Mouse (Mus musculus): ENCODE data around the gene Tbrg4. TPM values are rescaled to one million over a fixed set of nuclear protein-coding genes. Genes with fewer than 3 reads are reported as not detected.
A peak's percentile ranks its signal among the peaks of the same experiment; 100 is the strongest.

The Tbrg4 gene
- polyA plus RNA-seq, 1 experiment from 2014 or later: 80.0 TPM

DNA sequence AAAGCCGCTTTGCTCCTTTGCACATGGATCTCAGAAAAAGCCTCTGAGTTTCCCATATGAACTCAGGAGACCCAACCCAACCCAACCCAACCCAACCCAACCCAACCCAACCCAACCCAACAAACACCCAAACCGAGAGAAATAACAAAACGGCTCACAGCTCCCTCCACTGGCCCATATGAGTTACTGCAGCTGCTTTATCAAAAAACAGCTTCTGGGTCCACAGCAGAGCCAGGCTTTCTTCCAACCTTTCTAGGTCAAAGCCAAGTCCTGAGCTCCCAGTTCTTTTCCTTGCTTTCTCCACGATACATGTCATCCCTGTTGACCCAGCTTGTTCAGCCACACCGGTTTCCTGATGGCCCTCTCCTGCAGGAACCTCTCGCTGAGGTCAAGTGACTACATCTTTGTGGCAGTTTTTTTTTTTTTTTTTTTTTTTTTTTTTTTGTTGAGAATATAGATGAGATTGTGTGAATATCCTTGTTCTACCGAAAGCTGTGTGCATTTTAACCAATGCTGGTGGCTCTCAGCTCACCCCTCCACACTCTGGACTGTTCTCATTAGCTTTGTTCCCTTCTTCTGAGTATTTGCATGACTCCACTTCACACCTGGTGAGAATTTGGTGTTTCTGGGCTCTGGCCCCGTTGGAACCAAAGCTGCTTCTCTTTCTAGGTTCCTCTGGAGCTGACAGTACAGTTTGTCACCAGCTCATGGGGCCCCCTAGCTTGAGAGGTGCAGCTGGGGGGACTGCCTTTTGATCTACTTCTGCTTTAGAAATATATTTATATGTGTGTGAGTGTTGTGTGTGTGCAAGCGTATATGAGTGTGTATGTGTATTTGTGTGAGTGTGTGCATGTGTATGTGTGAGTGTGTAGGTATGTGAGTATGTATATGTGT, 22.2 kb upstream of the Tbrg4 start:
- H3K4me3 ChIP-seq: no peak overlapping the region
- DNase-seq (ENCODE audit: extremely low spot score, low spot score): no peak
- H3K27me3 ChIP-seq (ENCODE audit: poor library complexity, severe bottlenecking): no peaks in the 10 kb centered on the region
- H3K4me1 ChIP-seq: no peaks in the 10 kb centered on the region
- H3K9me3 ChIP-seq: no peaks in the 10 kb centered on the region
- WGBS: 62% methylated on average over 9 of the region's 9 CpGs
- no peaks in the 10 kb centered on the region for H3K36me3 ChIP-seq (replicated peaks)
- no peak overlapping the region for H3K27ac ChIP-seq

GRCm38 (mm10) chr11:6644566-6644965, 18.7 kb upstream of the Tbrg4 start:
- Histone ChIP-seq H3K27me3 (ENCODE audit: poor library complexity, severe bottlenecking) (no peaks in the 10 kb centered on the region), H3K27ac (no peak overlapping the region), H3K36me3 (replicated peaks) (no peaks in the 10 kb centered on the region), H3K4me3 (no peak overlapping the region), H3K4me1 (no peaks in the 10 kb centered on the region), H3K9me3 (no peaks in the 10 kb centered on the region)
- DNase-seq (ENCODE audit: extremely low spot score, low spot score): no peak
- 85% methylated on average over 6 of the region's 6 CpGs for WGBS

- no peak for DNase-seq (ENCODE audit: extremely low spot score, low spot score)
- Histone ChIP-seq H3K4me3 (no peak overlapping the region), H3K27me3 (ENCODE audit: poor library complexity, severe bottlenecking) (no peaks in the 10 kb centered on the region), H3K36me3 (replicated peaks) (no peaks in the 10 kb centered on the region), H3K9me3 (no peaks in the 10 kb centered on the region), H3K4me1 (no peaks in the 10 kb centered on the region), H3K27ac (no peak overlapping the region)
- WGBS: 75% methylated on average over 6 of the region's 6 CpGs
Observed at GRCm38 (mm10) chr11:6639072-6639471, 13.2 kb upstream of the Tbrg4 start.

DNA sequence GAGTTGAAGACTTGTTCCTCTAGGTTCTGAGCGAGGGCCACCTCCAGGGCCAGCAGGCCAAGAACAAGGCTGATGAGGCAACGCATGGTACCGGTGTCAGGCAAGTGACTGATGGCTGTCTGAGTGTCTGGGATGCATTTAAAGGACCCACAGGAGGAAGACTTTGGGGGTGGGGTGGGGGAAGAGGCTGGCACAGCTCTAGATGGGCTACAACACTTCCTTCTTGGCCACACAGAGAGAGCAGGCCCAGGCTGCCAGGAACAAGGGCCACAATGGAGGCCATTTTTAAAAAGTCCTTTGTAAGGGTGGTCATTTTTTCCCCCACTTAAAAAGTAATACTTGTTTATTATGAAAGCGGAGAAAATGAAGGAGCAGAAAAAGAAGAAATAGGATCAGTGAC, 12.7 kb upstream of the Tbrg4 start, which contains the start of gene Wap:
TSS of gene Wap (minus strand) at position 101 of the 400 bp plus-strand sequence.
- no peak within 1 kb of the TSS for H3K4me3 ChIP-seq
- 88% methylated on average over 4 of the region's 4 CpGs for WGBS
- H3K27me3 ChIP-seq (ENCODE audit: poor library complexity, severe bottlenecking): no peaks in the 10 kb centered on the region
- H3K36me3 ChIP-seq (replicated peaks): no peaks in the 10 kb centered on the region
- H3K9me3 ChIP-seq: no peaks in the 10 kb centered on the region
- H3K4me1 ChIP-seq: no peaks in the 10 kb centered on the region
- H3K27ac ChIP-seq: no peak within 1 kb of the TSS
- DNase-seq (ENCODE audit: extremely low spot score, low spot score): no peak

DNA sequence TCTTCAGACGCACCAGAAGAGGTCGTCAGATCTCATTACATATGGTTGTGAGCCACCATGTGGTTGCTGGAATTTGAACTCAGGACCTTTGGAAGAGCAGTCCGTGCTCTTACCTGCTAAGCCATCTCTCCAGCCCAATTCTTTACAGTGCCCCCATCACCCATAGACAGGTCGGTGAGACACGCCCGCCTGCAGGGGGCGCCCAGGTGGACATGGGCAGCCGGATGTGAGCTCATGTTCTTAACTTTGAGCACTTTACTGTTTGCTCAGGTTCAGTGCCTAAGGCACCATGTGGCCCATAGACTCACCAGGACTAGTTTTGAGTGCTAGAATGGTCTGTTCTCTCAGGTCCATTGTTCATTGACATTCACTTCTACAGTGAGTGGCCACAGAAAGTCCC, 10.3 kb upstream of the Tbrg4 start:
- Histone ChIP-seq H3K9me3 (no peaks in the 10 kb centered on the region), H3K27me3 (ENCODE audit: poor library complexity, severe bottlenecking) (no peaks in the 10 kb centered on the region), H3K4me3 (no peak overlapping the region), H3K4me1 (no peaks in the 10 kb centered on the region), H3K36me3 (replicated peaks) (no peaks in the 10 kb centered on the region), H3K27ac (no peak overlapping the region)
- no peak for DNase-seq (ENCODE audit: extremely low spot score, low spot score)
- 74% methylated on average over 8 of the region's 8 CpGs for WGBS

DNA sequence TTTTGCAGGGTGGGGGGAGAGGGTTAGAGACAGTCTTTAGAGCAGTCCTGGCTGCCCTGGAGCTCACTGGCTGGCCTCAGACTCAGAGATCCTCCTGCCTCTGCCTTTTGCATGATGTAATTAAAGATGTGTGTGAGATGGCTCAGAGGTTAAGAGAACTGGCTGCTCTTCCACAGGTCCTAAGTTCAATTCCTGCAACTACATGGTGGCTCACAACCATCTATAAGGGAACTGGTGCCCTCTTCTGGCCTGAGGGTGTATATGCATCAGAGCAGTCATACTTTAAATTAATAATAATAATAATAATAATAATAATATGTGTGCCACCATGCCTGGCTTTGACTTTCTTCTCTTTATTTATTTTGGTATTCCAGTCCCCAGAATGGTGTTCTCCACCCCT, 3.8 kb upstream of the Tbrg4 start:
- no peak for DNase-seq (ENCODE audit: extremely low spot score, low spot score)
- no peak overlapping the region for H3K27ac ChIP-seq
- H3K27me3 ChIP-seq (ENCODE audit: poor library complexity, severe bottlenecking): no peaks in the 10 kb centered on the region
- peaks cover 3% of the 10 kb centered on the region for H3K36me3 ChIP-seq (replicated peaks)
- H3K9me3 ChIP-seq: no peaks in the 10 kb centered on the region
- no peak overlapping the region for H3K4me3 ChIP-seq
- peaks cover 13% of the 10 kb centered on the region for H3K4me1 ChIP-seq

GRCm38 (mm10) chr11:6628568-6628967, 2.7 kb upstream of the Tbrg4 start:
- Histone ChIP-seq H3K9me3 (no peaks in the 10 kb centered on the region), H3K4me1 (peaks cover 24% of the 10 kb centered on the region), H3K27me3 (ENCODE audit: poor library complexity, severe bottlenecking) (no peaks in the 10 kb centered on the region), H3K27ac (no peak overlapping the region), H3K4me3 (no peak overlapping the region), H3K36me3 (replicated peaks) (peaks cover 13% of the 10 kb centered on the region)
- 31% methylated on average over 4 of the region's 4 CpGs for WGBS
- peak; percentile 59 for DNase-seq (ENCODE audit: extremely low spot score, low spot score)

- WGBS: 95% methylated on average over 4 of the region's 4 CpGs
- DNase-seq (ENCODE audit: extremely low spot score, low spot score): no peak
- no peaks in the 10 kb centered on the region for H3K27me3 ChIP-seq (ENCODE audit: poor library complexity, severe bottlenecking)
Observed at GRCm38 (mm10) chr11:6627731-6628130, 1.9 kb upstream of the Tbrg4 start.

DNA sequence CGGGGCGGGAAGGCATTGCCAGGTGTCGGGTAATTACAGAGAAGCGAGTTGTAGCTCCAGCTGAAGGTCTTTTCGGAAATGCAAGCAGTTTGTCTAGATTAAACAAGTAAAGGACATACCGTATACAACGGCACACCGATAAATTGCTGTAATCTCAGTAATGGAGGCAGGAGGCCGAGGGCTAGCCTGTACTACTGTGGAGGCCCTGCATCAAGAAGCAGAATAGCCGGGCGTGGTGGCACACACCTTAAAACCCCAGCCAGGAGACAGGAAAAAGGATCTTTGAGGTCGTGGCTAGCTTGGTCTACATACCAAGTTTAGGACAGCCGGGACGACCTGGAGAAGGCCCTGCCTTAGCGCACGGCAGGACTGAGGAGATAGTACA, 513 bp upstream of the Tbrg4 start:
- WGBS: 14% methylated on average over 16 of the region's 16 CpGs

More at GRCm38 (mm10) chr11:6627731-6628130, 1.9 kb upstream of the Tbrg4 start:
- Histone ChIP-seq H3K36me3 (replicated peaks) (peaks cover 22% of the 10 kb centered on the region), H3K4me1 (peaks cover 28% of the 10 kb centered on the region), H3K27ac (no peak overlapping the region), H3K9me3 (no peaks in the 10 kb centered on the region), H3K4me3 (no peak overlapping the region)

GRCm38 (mm10) chr11:6624619-6625382, 1.1 kb downstream of the Tbrg4 start:
- H3K9me3 ChIP-seq: no peaks in the 10 kb centered on the region
- H3K4me3 ChIP-seq: peak overlapping the region; percentile 81
- WGBS: 75% methylated on average over 14 of the region's 14 CpGs
- H3K4me1 ChIP-seq: peaks cover 28% of the 10 kb centered on the region
- H3K27ac ChIP-seq: peak overlapping the region; percentile 95
- no peak for DNase-seq (ENCODE audit: extremely low spot score, low spot score)
- peaks cover 51% of the 10 kb centered on the region for H3K36me3 ChIP-seq (replicated peaks)
- H3K27me3 ChIP-seq (ENCODE audit: poor library complexity, severe bottlenecking): no peaks in the 10 kb centered on the region

More for the DNA sequence above, 513 bp upstream of the Tbrg4 start:
- peak overlapping the region; percentile 95 for H3K27ac ChIP-seq
- H3K27me3 ChIP-seq (ENCODE audit: poor library complexity, severe bottlenecking): no peaks in the 10 kb centered on the region
- peaks cover 28% of the 10 kb centered on the region for H3K4me1 ChIP-seq
- DNase-seq (ENCODE audit: extremely low spot score, low spot score): no peak
- H3K9me3 ChIP-seq: no peaks in the 10 kb centered on the region
- peak overlapping the region; percentile 81 for H3K4me3 ChIP-seq
- H3K36me3 ChIP-seq (replicated peaks): peaks cover 35% of the 10 kb centered on the region

- no peak overlapping the region for H3K27ac ChIP-seq
- H3K27me3 ChIP-seq (ENCODE audit: poor library complexity, severe bottlenecking): no peaks in the 10 kb centered on the region
- H3K4me1 ChIP-seq: peaks cover 28% of the 10 kb centered on the region
- WGBS: 92% methylated on average over 10 of the region's 10 CpGs
- H3K36me3 ChIP-seq (replicated peaks): peaks cover 62% of the 10 kb centered on the region
- no peaks in the 10 kb centered on the region for H3K9me3 ChIP-seq
- H3K4me3 ChIP-seq: peak overlapping the region; percentile 81; the same call in 1 of the 2 replicates
- DNase-seq (ENCODE audit: extremely low spot score, low spot score): no peak
Observed at GRCm38 (mm10) chr11:6623704-6624103, 2.2 kb downstream of the Tbrg4 start.

DNA sequence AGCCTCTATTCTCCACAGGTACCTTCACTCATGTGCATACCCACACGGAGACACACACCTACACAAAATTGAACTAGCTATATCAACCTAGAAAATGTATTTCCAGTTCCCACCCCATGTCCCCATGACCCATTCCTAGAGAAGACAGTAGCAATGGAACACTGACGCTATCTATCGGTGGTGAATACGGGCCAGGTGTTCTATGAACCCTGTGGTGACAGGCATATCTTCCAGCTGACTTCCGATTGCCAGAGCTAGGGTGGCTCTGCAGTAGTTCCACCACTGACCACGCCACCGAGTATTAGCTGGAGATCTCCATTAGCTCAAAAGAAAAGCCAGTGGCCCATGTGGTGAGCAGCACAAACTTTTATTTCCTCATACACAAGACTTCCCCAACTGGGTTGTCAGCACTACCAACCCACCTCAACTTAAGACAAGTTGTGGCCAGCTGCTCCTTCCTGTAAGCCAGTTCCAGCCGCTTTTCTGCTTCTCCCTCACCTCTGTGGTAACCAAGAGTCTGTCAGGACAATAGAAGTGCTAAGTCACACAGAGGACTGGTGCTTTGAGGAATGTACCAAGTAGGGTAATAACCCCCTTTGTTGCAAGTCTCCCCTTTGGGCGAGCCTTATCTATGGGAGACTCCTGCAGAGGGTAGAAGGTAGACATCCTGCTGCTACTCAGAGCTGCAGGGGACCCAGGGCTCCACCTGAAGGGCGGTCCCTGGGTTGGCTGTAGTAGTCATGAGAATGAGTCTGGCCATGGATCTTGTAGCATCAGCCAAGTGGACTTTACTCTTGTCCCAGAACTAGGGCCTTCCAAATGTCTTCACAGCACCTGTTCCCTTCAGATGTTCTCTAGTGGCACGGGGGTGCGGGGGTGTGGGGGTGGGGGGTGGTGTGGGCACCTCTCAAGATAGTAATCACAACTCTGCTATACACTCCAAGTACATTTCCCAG, 10.3 kb downstream of the Tbrg4 start:
- Histone ChIP-seq H3K4me3 (no peak overlapping the region), H3K4me1 (no peaks in the 10 kb centered on the region), H3K9me3 (no peaks in the 10 kb centered on the region), H3K27me3 (ENCODE audit: poor library complexity, severe bottlenecking) (no peaks in the 10 kb centered on the region), H3K27ac (no peak overlapping the region), H3K36me3 (replicated peaks) (peaks cover 100% of the 10 kb centered on the region)
- 93% methylated on average over 12 of the region's 12 CpGs for WGBS
- no peak for DNase-seq (ENCODE audit: extremely low spot score, low spot score)

All from forebrain, embryonic 10.5 days (tissue).